Mouse (Mus musculus) intestine, embryonic 14.5 days (tissue): ENCODE measurements at regions not wholly inside any gene's neighbourhood (a gene's known extent, or its start where the extent isn't known, plus 50 kb on each side); places are given as distances from the start of the nearest gene placed in this dataset.

ENCODE experiments used
- ATAC-seq: fragments of 200-750 bp; cut with Nextera tagmentation; replicated peaks from 2 replicates; pipeline ENCODE4 v1.8.0; 2017; ENCODE audit warnings: low read depth, moderate number of reproducible peaks, moderate TSS enrichment, moderate library complexity; ENCODE audit not compliant: low FRiP score, low TSS enrichment
- DNase-seq: peaks from one replicate; pipeline ENCODE4 v3.0.0-alpha.2; 2018; ENCODE audit warnings: low spot score
- H3K27ac ChIP-seq: fragments of 300-500 bp; sonication (generic); 2 replicates; pipeline ENCODE4 v1.5.1; 2014; ENCODE audit warnings: low read depth, mild to moderate bottlenecking, control low read depth
- H3K27me3 ChIP-seq: fragments of 300-500 bp; sonication (generic); replicated peaks from 2 replicates; pipeline ENCODE4 v1.6.1; 2014; ENCODE audit warnings: low read length, control low read depth; ENCODE audit not compliant: control insufficient read depth, insufficient read depth
- H3K36me3 ChIP-seq: fragments of 300-500 bp; sonication (generic); 2 replicates; pipeline ENCODE4 v1.6.1; 2014; ENCODE audit warnings: low read length, control low read depth; ENCODE audit not compliant: control insufficient read depth, insufficient read depth
- H3K4me1 ChIP-seq: fragments of 300-500 bp; sonication (generic); replicated peaks from 2 replicates; pipeline ENCODE4 v1.6.1; 2014; ENCODE audit warnings: low read length, control low read depth, mixed read lengths; ENCODE audit not compliant: control insufficient read depth, insufficient read depth
- H3K4me2 ChIP-seq: fragments of 300-500 bp; sonication (generic); 2 replicates; pipeline ENCODE4 v1.6.1; 2014; ENCODE audit warnings: low read length
- H3K4me3 ChIP-seq: fragments of 300-500 bp; sonication (generic); 2 replicates; pipeline ENCODE4 v1.5.1; 2014; ENCODE audit warnings: low read depth, low read length, control low read depth, mixed read lengths
- H3K9ac ChIP-seq: fragments of 300-500 bp; sonication (generic); 2 replicates; pipeline ENCODE4 v1.6.1; 2014; ENCODE audit warnings: mild to moderate bottlenecking, low read length
- H3K9me3 ChIP-seq: fragments of 300-500 bp; sonication (generic); 2 replicates; pipeline ENCODE4 v1.6.1; 2016; ENCODE audit warnings: low read length, control low read depth; ENCODE audit not compliant: control insufficient read depth
- WGBS: fragments of 180-500 bp; shearing (Covaris S2); extraction: QIAGEN DNeasy Blood & Tissue Kit; methylation state at CpG from one replicate; pipeline ENCODE4 v1.1.7; 2014; 5-methylcytosine and 5-hydroxymethylcytosine counted together

- H3K4me3 ChIP-seq = no peak overlapping the region
- H3K27me3 ChIP-seq = no peaks in the 10 kb centered on the region
- no peaks in the 10 kb centered on the region for H3K9me3 ChIP-seq
- H3K36me3 ChIP-seq = no peaks in the 10 kb centered on the region
- no peaks in the 10 kb centered on the region for H3K4me1 ChIP-seq
- no peak overlapping the region for H3K4me2 ChIP-seq
- no peak overlapping the region for H3K9ac ChIP-seq
- ATAC-seq (no peak), DNase-seq (no peak)
- 83% methylated on average over 1 of the region's 1 CpGs for WGBS
- H3K27ac ChIP-seq = no peak overlapping the region
These were observed 351.4 kb downstream of the Hs3st3b1 start for GRCm38 (mm10) chr11:63570646-63571045.

GRCm38 (mm10) chr11:63573271-63573670 is 348.8 kb downstream of the Hs3st3b1 start:
- Histone ChIP-seq H3K27me3 (no peaks in the 10 kb centered on the region), H3K4me3 (no peak overlapping the region), H3K4me1 (no peaks in the 10 kb centered on the region), H3K4me2 (no peak overlapping the region), H3K27ac (no peak overlapping the region), H3K36me3 (no peaks in the 10 kb centered on the region), H3K9ac (no peak overlapping the region), H3K9me3 (no peaks in the 10 kb centered on the region)
- no peak for DNase-seq
- 42% methylated on average over 2 of the region's 2 CpGs for WGBS
- ATAC-seq = no peak

GRCm38 (mm10) chr11:63583321-63583720 is 338.8 kb downstream of the Hs3st3b1 start:
- DNase-seq = no peak
- Histone ChIP-seq H3K27ac (no peak overlapping the region), H3K9ac (no peak overlapping the region), H3K4me1 (no peaks in the 10 kb centered on the region), H3K4me2 (no peak overlapping the region), H3K9me3 (no peaks in the 10 kb centered on the region), H3K4me3 (no peak overlapping the region), H3K36me3 (no peaks in the 10 kb centered on the region), H3K27me3 (no peaks in the 10 kb centered on the region)
- ATAC-seq = no peak
- 82% methylated on average over 3 of the region's 3 CpGs for WGBS

GRCm38 (mm10) chr11:63585216-63585869 is 336.7 kb downstream of the Hs3st3b1 start:
- Histone ChIP-seq H3K4me3 (no peak overlapping the region), H3K27me3 (no peaks in the 10 kb centered on the region), H3K4me2 (no peak overlapping the region), H3K9me3 (no peaks in the 10 kb centered on the region), H3K9ac (no peak overlapping the region), H3K4me1 (no peaks in the 10 kb centered on the region), H3K27ac (no peak overlapping the region), H3K36me3 (no peaks in the 10 kb centered on the region)
- ATAC-seq (no peak), DNase-seq (no peak)
- 87% methylated on average over 8 of the region's 8 CpGs for WGBS

GRCm38 (mm10) chr11:63620220-63620619 is 301.9 kb downstream of the Hs3st3b1 start:
- Histone ChIP-seq H3K36me3 (no peaks in the 10 kb centered on the region), H3K4me3 (no peak overlapping the region), H3K27ac (no peak overlapping the region), H3K9ac (no peak overlapping the region), H3K27me3 (no peaks in the 10 kb centered on the region), H3K9me3 (no peaks in the 10 kb centered on the region), H3K4me1 (no peaks in the 10 kb centered on the region), H3K4me2 (no peak overlapping the region)
- 81% methylated on average over 4 of the region's 4 CpGs for WGBS
- DNase-seq (no peak), ATAC-seq (no peak)

- Histone ChIP-seq H3K27ac (no peak overlapping the region), H3K27me3 (no peaks in the 10 kb centered on the region), H3K4me2 (no peak overlapping the region), H3K4me1 (no peaks in the 10 kb centered on the region), H3K9me3 (no peaks in the 10 kb centered on the region), H3K9ac (no peak overlapping the region), H3K36me3 (no peaks in the 10 kb centered on the region), H3K4me3 (no peak overlapping the region)
- 69% methylated on average over 11 of the region's 11 CpGs for WGBS
- ATAC-seq (no peak), DNase-seq (no peak)
These were observed 291.8 kb downstream of the Hs3st3b1 start for GRCm38 (mm10) chr11:63630336-63630735.

- no peak overlapping the region for H3K4me3 ChIP-seq
- no peaks in the 10 kb centered on the region for H3K9me3 ChIP-seq
- H3K9ac ChIP-seq = no peak overlapping the region
- H3K27ac ChIP-seq = no peak overlapping the region
- no peak for ATAC-seq
- no peaks in the 10 kb centered on the region for H3K27me3 ChIP-seq
- H3K4me1 ChIP-seq = no peaks in the 10 kb centered on the region
- H3K4me2 ChIP-seq = no peak overlapping the region
- DNase-seq = no peak
- no peaks in the 10 kb centered on the region for H3K36me3 ChIP-seq
- WGBS = 87% methylated on average over 9 of the region's 9 CpGs
These were observed 265.0 kb downstream of the Hs3st3b1 start for GRCm38 (mm10) chr11:63657057-63657456.

GRCm38 (mm10) chr11:63665268-63665934 is 256.7 kb downstream of the Hs3st3b1 start:
- Histone ChIP-seq H3K4me3 (no peak overlapping the region), H3K4me1 (no peaks in the 10 kb centered on the region), H3K36me3 (no peaks in the 10 kb centered on the region), H3K27ac (no peak overlapping the region), H3K27me3 (no peaks in the 10 kb centered on the region), H3K9ac (no peak overlapping the region), H3K4me2 (no peak overlapping the region), H3K9me3 (no peaks in the 10 kb centered on the region)
- ATAC-seq (no peak), DNase-seq (no peak)
- WGBS = 48% methylated on average over 12 of the region's 12 CpGs

GRCm38 (mm10) chr11:63670477-63670876 is 251.6 kb downstream of the Hs3st3b1 start:
- no peaks in the 10 kb centered on the region for H3K36me3 ChIP-seq
- H3K9ac ChIP-seq = no peak overlapping the region
- no peaks in the 10 kb centered on the region for H3K27me3 ChIP-seq
- H3K4me3 ChIP-seq = no peak overlapping the region
- no peaks in the 10 kb centered on the region for H3K9me3 ChIP-seq
- no peak overlapping the region for H3K27ac ChIP-seq
- H3K4me2 ChIP-seq = no peak overlapping the region
- 68% methylated on average over 4 of the region's 4 CpGs for WGBS
- DNase-seq (no peak), ATAC-seq (no peak)
- H3K4me1 ChIP-seq = no peaks in the 10 kb centered on the region
